Mouse (Mus musculus): ENCODE measurements around the gene Col4a3bp.

- TF ChIP-seq ZC3H11A (IDR thresholded peaks at IDR 0.05; ENCODE audit: borderline replicate concordance, low read depth, low read length) (no peak), HCFC1 (IDR thresholded peaks at IDR 0.05; ENCODE audit: borderline replicate concordance, insufficient read depth, low read length) (no peak)
These were observed 103.4 kb downstream of the Col4a3bp start for GRCm38 (mm10) chr13:96645822-96646221.
